Mouse (Mus musculus) heart, postnatal 14 days (tissue): ENCODE measurements at regions not wholly inside any gene's neighbourhood (a gene's known extent, or its start where the extent isn't known, plus 50 kb on each side); places are given as distances from the start of the nearest gene placed in this dataset.
A peak's percentile ranks its signal among the peaks of the same experiment; 100 is the strongest.

Experiments
- DNase-seq, 2 experiments: peaks; one replicate each; pipeline ENCODE4 v3.0.0; 2021 to 2022
- intact Hi-C: fragments of 180-260 bp; cut with DNase I; formaldehyde crosslinking; loops from one replicate; pipeline ENCODE4 v1.15.1; 2025

DNA sequence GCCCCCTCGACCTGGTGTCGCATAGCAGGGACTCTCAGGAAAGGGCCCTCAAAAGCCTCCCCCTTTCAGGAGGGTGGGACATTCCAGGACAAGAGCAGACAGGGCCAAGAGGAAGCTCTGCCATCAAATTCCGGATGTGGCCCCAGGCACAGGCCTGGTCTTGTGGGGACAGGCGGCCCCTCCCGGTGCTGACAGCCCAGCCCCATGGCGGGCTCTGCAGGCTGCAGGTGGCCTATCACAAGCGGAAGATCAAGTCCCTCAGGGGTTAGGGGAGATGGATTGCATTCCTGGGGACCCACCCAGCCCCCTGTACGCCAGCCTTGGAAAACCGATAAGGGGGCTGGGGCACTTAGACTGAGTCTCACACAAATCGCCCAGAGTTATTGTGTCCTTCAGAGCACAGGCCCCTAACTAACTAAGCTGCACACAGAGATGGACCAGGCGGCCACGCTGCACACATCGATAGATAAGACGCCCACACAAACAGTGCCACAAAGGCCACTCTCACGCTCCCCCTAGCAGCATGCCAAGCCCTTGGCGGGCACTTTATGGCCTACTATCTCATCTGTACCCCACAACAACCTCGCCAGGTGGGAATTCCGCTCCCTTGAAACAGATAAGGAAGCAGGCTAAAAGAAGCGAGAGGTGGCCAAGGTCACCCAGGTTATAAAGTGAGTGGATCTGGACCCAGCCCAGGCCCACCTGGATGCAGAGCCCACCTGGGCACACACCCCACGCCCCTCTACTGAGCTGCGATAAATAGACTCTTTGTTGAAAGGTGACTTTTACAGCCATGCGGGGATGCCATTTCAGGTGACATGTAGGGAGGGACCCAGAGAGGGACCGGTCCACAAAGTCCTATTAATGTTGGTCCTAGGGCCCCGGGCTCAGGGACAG, 55.5 kb downstream of the Gm5294 start:
- intact Hi-C loops = no loop called here
- no peak for DNase-seq

DNA sequence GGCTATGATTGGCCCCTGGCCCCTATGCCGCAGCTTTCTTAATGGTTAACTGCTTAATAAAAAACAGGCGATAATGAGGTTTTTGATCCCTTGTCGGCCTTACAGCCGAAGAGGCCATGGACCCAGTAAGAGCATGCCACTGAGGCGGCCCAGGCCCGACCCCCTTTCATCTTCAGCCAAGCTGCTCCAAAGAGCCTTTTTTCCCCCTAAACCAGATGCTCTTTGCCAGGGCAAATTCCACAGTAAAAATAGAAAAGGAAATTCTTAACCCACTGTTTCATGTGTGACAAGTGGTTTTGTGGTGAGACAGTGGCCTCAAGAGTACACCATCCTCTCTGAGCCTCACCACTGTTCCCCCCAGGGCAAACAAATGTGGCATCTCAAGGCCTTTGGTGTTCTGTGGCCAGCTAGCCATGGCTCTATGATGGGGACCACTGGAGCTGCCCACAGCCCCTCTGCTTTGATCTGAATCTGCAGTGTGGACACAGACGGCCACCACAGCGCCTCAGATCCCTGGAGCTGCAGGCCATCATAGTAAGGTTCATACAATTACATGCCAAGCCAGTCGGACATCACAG, 61.9 kb downstream of the Gm5294 start:
- DNase-seq = no peak
- intact Hi-C loops = no loop called here

GRCm38 (mm10) chr5:138883573-138883972, 63.7 kb downstream of the Gm5294 start:
- intact Hi-C loops = no loop called here
- DNase-seq = no peak

- DNase-seq = peak in 1 of 2 experiments; percentile 24
- intact Hi-C loops = no loop called here
These were observed 66.0 kb downstream of the Gm5294 start for GRCm38 (mm10) chr5:138885905-138886304.

GRCm38 (mm10) chr5:138888749-138889148, 68.9 kb downstream of the Gm5294 start:
- intact Hi-C loops = no loop called here
- peak in 1 of 2 experiments; percentile 29 for DNase-seq

- intact Hi-C loops = no loop called here
- peak; percentile 58 to 80 for DNase-seq
These were observed 69.9 kb downstream of the Gm5294 start for GRCm38 (mm10) chr5:138889760-138890159.

DNA sequence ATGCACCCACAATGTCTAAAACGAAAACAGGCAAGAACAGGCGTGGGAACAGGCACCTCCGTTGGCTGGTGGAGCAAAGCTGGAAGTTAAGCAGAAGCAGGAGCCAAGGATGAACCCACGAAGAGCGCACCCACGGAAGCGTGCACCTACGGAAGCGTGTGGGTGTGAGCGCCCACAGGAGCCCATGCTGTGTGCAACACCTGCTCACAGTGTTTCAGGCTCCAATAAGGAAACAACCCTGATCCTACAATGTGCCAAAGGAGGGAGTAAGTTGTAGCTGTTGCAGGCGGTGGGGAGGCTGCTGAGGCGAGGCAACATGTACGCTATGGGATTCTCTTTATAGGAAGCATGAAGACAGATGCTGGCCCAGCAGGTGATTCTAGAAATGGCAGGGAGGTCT, 74.6 kb downstream of the Gm5294 start:
- intact Hi-C loops = no loop called here
- no peak for DNase-seq

GRCm38 (mm10) chr5:138897255-138897654, 77.4 kb downstream of the Gm5294 start:
- no peak for DNase-seq
- intact Hi-C loops = no loop called here

DNA sequence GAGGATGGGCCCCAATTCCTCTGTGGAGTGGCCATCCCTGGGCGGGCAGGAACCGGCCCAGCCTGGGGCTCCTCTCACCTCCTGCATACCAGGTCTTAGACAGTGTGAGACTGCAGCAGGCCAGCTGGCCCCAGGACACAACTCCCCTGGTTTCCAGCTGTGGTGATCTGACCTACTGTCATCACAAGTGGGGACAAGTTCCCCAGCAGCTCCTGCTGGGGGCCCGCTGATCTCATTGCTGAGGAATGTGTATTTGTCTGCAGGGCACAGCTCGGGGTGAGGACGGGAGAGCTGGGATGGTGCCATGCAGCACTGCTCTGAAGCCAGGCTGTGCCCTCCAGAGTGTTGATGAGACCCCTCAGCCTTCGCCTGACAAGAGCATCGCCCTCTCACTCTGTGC, 78.6 kb downstream of the Gm5294 start:
- intact Hi-C loops = no loop called here
- DNase-seq = peak in 1 of 2 experiments; percentile 38

- intact Hi-C loops = no loop called here
- DNase-seq = no peak
These were observed 81.2 kb downstream of the Gm5294 start for GRCm38 (mm10) chr5:138900952-138901599.

DNA sequence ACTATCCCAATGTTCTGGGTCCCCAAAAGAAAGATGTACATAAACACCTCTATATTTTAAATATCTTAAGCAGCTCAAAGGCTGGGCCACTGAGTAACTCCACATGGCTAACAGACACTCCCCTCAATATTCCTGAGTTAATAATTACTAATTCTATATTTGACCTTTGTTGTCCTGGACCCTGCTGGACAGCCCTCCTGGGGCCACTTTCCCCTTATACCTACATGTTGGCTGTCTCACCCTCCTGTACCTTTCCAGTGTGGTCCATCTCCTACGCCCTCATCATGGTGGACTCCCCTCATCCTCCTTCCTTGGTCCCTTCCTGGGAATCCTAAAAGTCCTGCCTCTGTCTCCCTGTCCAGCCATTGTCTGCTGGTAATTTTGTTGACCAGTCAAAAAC, 82.4 kb downstream of the Gm5294 start:
- no peak for DNase-seq
- intact Hi-C loops = no loop called here

GRCm38 (mm10) chr5:138911769-138912710, 85.1 kb downstream of the Pdgfa start:
- intact Hi-C loops = no loop called here
- DNase-seq = no peak

- DNase-seq = peak in 1 of 2 experiments; percentile 25
- intact Hi-C loops = no loop called here
These were observed 84.5 kb downstream of the Pdgfa start for GRCm38 (mm10) chr5:138912711-138913105.

DNA sequence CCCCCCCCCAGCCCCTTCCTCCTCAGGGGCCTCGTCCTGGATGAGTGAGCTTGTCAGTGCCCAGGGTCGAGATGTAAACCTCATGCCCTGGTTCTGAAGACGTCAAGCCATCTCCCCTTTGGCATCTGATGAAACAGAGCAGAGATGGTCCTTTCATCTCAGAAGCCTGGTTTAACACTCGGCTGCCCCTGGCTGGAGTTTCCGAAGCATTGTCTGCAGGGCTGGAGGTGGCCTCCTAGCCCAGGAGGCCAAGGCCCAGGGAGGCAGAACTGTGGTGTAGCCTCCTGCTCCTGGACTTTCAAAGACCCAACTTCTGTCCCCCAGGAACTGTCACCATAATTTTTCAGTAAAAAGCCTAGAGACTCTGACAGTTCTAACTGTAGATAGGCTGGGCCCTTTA, 82.1 kb downstream of the Pdgfa start:
- intact Hi-C loops = no loop called here

GRCm38 (mm10) chr5:138915496-138915895, 81.7 kb downstream of the Pdgfa start:
- intact Hi-C loops = no loop called here
- DNase-seq = no peak

More for the DNA sequence above, 82.1 kb downstream of the Pdgfa start:
- DNase-seq = no peak

GRCm38 (mm10) chr5:138920156-138920845, 76.9 kb downstream of the Pdgfa start:
- DNase-seq = peak; percentile 76 to 82
- intact Hi-C loops = no loop called here

DNA sequence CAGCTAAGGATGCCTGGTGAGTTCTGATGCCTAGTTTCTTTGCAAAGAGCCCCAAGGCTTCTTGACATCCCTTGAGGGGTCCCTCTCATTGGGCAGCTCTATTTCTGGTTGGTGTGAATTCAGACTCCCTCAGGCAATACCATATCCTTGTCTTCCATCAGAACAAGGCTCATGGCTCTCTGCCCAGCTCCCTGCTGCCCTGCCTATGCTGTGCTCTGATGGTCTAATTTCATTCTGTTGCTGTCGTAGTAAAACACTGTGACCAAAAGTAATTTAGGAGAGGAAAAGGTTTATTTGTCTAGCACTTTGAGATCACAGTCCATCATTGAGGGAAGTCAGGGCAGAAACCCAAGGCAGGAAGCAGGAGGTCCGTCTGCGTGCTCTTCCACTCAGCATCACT, 75.1 kb downstream of the Pdgfa start:
- no peak for DNase-seq
- intact Hi-C loops = no loop called here
